Mouse (Mus musculus) kidney, adult 8-10 months (tissue): ENCODE measurements around the gene Cnga1.
A peak's percentile ranks its signal among the peaks of the same experiment; 100 is the strongest.

ENCODE experiments used
- DNase-seq, 2 experiments: peaks; one replicate each; pipeline ENCODE4 v3.0.0; 2022

Gene Cnga1

GRCm38 (mm10) chr5:72644175-72644574, at the start of gene Cnga1:
Cnga1 (minus strand) TSS chr5:72644275.
- DNase-seq: no peak

- no peak for DNase-seq
Observed at GRCm38 (mm10) chr5:72690516-72690915, 46.4 kb upstream of the Cnga1 start.

GRCm38 (mm10) chr5:72689556-72689955, 45.5 kb upstream of the Cnga1 start:
- no peak for DNase-seq

- peak in 1 of 2 experiments; percentile 15 for DNase-seq
Observed at GRCm38 (mm10) chr5:72681451-72681850, 37.4 kb upstream of the Cnga1 start.

GRCm38 (mm10) chr5:72674994-72675542, 31.0 kb upstream of the Cnga1 start:
- DNase-seq: peak in 1 of 2 experiments; percentile 4

GRCm38 (mm10) chr5:72671017-72671699, 27.1 kb upstream of the Cnga1 start:
- DNase-seq: no peak

GRCm38 (mm10) chr5:72668351-72668750, 24.3 kb upstream of the Cnga1 start:
- DNase-seq: no peak

- DNase-seq: no peak
Observed at GRCm38 (mm10) chr5:72666428-72666827, 22.4 kb upstream of the Cnga1 start.

GRCm38 (mm10) chr5:72665281-72665680, 21.2 kb upstream of the Cnga1 start:
- DNase-seq: peak in 1 of 2 experiments; percentile 52

- DNase-seq: no peak
Observed at GRCm38 (mm10) chr5:72664854-72665253, 20.8 kb upstream of the Cnga1 start.

GRCm38 (mm10) chr5:72664126-72664525, 20.1 kb upstream of the Cnga1 start:
- DNase-seq: no peak

- DNase-seq: no peak
Observed at GRCm38 (mm10) chr5:72661051-72661781, 17.1 kb upstream of the Cnga1 start.

- no peak for DNase-seq
Observed at GRCm38 (mm10) chr5:72658375-72658774, 14.3 kb upstream of the Cnga1 start.

- no peak for DNase-seq
Observed at GRCm38 (mm10) chr5:72656270-72656791, 12.3 kb upstream of the Cnga1 start.

GRCm38 (mm10) chr5:72653068-72653674, 9.1 kb upstream of the Cnga1 start:
- DNase-seq: no peak

GRCm38 (mm10) chr5:72648987-72649735, 5.1 kb upstream of the Cnga1 start:
- DNase-seq: no peak

- DNase-seq: no peak
Observed at GRCm38 (mm10) chr5:72647958-72648595, 4.0 kb upstream of the Cnga1 start.

- peak; percentile 19 to 29 for DNase-seq
Observed at GRCm38 (mm10) chr5:72647418-72647907, 3.4 kb upstream of the Cnga1 start, which contains the start of gene Nipal1. Nipal1 (plus strand) TSS chr5:72647795.

- DNase-seq: no peak
Observed at GRCm38 (mm10) chr5:72646996-72647395, 2.9 kb upstream of the Cnga1 start.

- DNase-seq: no peak
Observed at GRCm38 (mm10) chr5:72646131-72646530, 2.1 kb upstream of the Cnga1 start.

GRCm38 (mm10) chr5:72643655-72644054, 420 bp downstream of the Cnga1 start:
- DNase-seq: no peak

GRCm38 (mm10) chr5:72640072-72640471, 4.0 kb downstream of the Cnga1 start:
- DNase-seq: no peak
